Mouse (Mus musculus) liver, adult 2 months (tissue): Measurements from ENCODE around the gene P3h2.

Experiments used
- CTCF ChIP-seq: fragments of 200-500 bp; IDR thresholded peaks from 2 replicates; pipeline ENCODE4 v1.5.1; 2011; ENCODE audit warnings: low read depth, low read length, control low read depth
- POLR2A ChIP-seq: fragments of 200-500 bp; IDR thresholded peaks from 2 replicates; pipeline ENCODE4 v1.6.1; 2011; ENCODE audit warnings: low read length, control low read depth; ENCODE audit not compliant: insufficient read depth; ENCODE audit errors: extremely low read depth

DNA sequence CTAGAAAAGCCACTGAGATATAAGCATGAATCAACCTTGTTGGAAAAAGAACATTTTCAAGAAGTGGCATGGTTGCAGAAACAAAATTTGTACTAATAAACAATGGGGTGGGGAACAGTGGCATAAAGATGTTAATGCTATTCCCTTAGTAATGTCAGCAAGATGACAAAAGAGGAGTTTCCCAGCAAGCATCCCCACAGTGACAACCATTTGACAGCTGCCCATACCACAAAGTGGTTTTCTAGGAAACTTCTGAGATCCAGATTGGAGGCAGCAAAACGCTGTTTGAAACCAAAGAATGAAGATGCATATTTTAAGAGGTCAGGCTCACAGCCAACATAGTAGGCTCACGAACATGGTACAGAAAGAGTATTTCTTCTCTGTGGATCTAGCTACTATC lies 46.7 kb upstream of the P3h2 start:
- no peak for TF ChIP-seq POLR2A
- no peak for TF ChIP-seq CTCF
